Mouse (Mus musculus): ENCODE results near the gene 1700123O20Rik.
A peak's percentile ranks its signal among the peaks of the same experiment; 100 is the strongest.

1700123O20Rik gene

DNA sequence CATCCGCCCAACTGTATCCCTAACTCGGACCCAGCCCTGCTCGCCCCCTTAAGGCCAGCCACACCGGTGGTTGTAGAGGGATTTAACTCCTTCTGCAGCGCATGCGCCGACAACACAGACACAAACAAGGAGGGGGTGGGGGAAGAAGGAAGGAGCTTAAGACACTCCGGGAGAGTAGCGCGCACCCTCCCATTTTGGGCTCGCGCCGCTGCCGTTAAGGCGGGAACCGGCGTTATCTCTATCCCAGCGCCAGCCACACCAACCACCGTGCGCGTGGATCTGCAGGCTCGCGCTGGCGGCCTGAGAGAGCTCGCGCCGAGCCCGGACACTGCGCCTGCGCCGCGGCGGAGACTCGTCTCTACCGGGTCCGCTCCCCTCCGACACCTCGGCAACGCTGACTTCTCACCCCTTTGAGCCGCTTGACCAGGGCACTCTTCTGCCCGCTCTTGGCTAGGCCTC is at the start of gene 1700123O20Rik:
1700123O20Rik (plus strand) TSS at position 154 of the 459 bp plus-strand sequence.
- peak in 1 of 2 experiments; percentile 75 for DNase-seq (ENCODE audit: low spot score in 2 of 2)

DNA sequence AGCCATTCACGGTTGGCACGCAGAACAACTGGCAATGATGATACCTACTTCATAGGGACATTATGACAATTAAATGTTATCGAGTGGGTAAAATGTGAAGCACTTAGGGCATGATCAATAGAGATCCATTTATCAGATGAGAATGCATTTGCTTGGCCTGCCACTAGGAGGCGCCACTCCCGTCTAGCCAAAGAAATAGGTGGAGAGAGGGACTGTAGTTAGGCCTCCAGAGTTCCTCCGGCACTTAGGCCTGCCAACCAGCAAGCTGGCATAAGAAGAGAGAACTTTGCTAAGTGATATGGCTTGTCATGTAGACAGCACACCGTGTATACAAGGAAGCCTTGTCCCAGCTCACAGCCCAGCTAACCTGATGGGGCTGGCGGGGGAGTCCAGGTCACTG is 49.1 kb upstream of the 1700123O20Rik start:
- peak in 1 of 2 experiments; percentile 22 for DNase-seq (ENCODE audit: low spot score in 2 of 2)

DNA sequence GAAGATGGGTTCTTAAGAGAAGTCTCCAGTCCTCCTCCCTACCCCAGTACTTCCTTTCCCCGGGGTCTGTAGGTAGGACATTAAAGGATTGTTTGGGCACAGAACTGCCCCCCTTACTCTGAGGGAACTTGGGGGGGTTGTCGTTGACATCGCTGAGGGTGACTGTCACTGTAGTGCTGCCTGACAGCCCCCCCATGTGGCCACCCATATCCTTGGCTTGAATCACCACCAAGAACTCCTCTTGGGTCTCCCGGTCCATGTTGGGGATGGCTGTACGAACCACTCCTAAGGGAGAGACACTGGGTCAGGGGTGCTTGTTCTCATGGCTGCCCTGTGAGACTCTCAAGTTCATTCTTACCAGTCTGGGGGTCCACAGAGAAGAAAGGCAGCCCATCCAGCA is 47.8 kb upstream of the 1700123O20Rik start:
- DNase-seq (ENCODE audit: low spot score in 2 of 2): no peak

DNA sequence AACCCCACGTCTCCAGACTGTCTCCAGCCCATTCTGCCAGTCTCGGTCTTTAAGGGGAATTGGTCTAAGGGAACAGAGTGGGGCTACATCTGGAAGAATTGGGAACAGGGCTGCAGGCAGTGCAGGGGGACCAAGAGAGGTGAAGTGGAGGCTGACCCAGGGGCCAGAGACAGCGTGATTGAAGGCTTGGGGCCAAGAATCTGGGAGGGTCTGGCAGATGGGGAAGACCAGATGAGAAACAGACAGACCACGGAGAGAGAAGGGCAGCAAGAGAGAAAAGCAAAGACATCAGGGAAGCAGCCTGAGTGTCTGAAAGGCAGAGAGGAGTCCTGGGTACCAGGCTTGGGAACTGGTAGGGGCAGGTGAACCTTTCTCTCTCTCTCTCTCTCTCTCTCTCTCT is 45.9 kb upstream of the 1700123O20Rik start:
- no peak for DNase-seq (ENCODE audit: low spot score in 2 of 2)

DNA sequence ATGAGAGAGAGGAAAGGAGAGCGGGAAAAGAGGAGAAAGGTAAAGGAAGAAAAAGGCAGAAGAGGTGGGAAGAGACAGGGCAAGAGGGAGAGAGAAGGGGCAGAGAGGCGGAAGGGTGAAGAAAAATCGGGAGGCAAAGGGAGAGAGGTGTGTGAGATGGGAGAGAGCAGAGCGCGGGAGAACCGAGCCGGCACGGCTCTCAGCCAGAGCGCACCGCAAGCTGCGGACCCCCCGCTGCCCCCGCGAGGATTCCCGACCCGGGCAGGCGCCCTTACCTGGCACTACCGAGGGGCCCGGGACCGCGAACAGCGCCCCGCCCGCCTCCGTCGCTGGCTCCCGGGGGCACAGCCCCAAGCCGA is 45.1 kb upstream of the 1700123O20Rik start, which contains the start of gene Gm17606:
Gm17606 (plus strand) TSS at position 7 of the 359 bp plus-strand sequence.
- DNase-seq (ENCODE audit: low spot score in 2 of 2): no peak

DNA sequence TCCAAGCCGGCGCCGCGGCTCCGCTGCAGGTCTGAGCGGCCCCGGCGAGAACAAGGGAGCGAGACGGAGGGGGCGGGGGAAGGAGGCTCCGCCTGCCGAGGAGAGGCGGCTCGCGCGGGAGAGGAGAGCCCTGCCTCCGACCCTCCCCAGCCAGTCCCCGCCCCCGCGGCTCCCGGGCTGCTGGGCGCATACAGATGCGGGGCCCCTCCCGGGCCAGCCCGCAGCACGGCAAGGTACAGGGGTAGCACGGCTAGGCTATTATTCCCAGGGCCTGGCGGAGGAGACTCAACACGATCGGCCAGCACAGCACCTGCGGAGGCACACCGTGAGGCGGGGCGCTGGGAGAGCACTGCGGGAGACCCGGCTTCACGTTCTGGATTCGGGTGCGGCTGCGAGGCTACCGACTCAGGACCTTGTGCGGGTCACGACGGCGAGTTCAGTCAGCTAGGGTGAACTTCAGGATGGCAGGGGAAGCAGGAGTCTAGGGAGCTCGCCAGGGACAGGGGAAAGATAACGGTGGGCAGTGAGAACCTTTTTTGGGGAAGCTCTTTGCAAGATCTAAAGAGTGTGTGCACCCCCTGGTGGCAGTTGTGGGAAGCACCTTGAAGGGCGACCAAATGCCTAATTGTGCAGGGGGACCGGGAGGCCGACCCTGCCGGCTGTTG is 44.6 kb upstream of the 1700123O20Rik start, which contains the start of gene Cdh24:
Cdh24 (minus strand) TSS at position 60 of the 665 bp plus-strand sequence.
- DNase-seq (ENCODE audit: low spot score in 2 of 2): peak; percentile 86 to 92

DNA sequence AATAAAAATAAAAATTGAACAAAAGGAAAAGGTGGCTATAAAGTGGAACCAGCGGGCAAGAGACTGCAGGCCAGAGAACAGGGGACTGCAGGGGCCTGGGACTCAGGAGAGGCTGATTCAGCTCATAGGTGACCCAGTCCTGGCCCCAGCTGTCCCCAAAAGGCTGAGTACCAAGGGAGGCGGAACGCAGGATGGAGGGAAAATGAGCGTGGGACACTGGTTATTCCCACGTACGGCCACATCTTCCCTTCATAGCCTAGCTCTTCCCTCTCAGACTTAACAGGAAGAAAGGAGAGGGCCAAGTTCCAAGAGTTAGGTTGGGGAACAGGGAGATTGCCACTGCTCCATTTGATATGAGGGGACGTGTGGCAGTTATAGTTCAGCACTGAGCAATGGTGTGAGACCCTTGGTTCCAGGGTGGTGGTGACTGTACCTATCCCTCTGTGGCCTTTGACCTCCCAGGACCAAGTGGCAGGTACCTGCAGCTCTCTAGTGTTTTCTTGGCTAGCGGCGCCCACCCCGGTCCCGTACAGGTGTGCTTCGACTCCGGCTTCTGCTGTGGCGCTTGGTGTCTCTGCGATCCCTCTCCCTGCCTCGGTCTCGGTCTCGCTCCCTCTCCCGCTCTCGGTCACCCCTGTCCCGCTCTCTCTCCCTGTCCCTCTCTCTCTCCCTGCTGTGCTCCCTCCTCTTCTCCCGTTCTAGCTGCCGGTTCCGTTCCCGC is 43.6 kb upstream of the 1700123O20Rik start:
- DNase-seq (ENCODE audit: low spot score in 2 of 2): no peak

DNA sequence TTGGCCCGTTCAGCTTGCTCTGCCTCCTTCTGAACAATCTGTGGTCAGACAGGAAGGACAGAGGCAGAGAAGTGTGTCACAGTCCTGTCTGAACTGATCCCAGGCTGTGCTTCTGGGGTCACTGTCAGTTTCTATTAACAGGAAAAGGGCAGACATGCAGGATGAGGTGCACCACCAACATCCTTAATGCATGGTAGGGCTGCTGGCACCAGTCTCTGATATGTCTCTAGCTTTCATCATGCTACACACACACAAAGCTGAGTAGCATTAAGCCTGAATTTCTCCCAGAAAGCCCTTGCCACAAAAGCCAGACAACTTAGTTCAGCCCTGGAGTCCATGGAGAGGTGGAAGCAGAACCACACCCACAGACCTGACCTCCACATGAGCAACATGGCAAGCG is 43.0 kb upstream of the 1700123O20Rik start:
- DNase-seq (ENCODE audit: low spot score in 2 of 2): no peak

DNA sequence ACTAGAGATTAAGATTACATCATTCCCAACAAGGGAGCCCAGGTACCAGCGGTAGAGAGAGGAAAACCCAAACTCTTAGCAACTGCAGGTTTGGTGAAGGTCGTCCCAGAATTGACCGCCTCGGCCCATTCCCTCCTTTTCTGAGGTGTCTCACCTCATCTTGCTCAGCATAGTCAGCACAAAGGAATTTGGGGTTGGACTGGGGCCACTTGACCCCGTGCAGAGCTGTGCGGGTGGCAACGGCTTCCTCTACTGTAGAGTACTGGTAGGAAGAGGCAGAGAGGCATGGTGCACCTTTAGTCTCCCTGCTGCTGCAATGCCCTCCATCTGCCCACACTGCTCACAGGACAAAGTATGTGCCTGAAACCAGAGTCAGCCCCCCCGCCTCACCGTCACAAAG is 41.7 kb upstream of the 1700123O20Rik start:
- DNase-seq (ENCODE audit: low spot score in 2 of 2): no peak

DNA sequence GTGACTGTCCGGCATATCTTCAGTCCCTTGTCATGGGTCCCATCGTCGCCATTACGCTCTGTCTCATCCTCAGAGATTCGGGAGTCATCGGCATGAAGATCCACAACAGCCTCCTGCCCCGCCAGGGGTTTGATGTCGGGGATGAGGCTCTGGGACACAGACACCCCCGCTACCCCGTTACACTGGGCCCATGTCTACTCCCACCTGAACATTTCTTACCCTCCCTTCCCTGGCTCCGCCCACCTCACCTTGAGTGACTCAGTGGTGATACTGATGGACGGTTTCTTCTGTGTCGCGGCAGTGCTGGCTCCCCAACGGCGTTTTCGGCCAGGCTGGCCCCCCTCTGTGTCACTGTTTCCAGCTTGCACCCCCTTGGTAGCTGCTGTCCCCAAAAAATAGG is 39.6 kb upstream of the 1700123O20Rik start:
- DNase-seq (ENCODE audit: low spot score in 2 of 2): no peak

DNA sequence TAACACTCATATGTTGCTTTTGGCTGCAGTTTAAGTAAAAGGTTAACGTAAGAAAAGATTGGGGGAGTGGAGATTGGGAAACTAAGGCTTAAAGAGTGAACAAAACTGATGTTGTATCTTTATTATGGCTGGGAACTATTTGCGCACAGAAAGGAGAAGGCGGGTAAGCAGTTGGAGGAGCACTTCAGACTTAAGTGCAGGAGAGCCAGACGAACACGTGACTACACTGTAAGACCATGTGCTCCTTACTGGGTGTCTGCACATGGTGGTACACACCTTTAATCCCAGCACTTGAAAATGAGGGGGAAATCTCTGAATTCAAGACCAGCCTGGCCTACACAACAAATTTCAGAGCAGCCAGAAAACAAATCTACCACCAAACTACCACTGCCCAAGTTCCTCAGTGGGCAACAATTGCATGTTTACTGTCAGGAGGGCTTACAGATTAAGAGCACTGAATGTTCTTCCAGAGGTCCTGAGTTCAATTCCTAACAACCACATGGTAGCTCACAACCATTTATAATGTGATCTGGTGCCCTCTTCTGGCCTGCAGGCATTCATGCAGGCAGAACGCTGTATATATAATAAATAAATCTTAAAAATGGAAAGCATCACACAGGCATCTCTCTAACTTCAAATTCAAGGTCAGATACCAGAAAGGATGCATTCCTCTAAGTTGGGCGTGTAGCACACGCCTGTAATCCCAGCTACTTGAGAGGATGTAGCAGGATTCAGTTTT is 38.9 kb upstream of the 1700123O20Rik start:
- DNase-seq (ENCODE audit: low spot score in 2 of 2): no peak

DNA sequence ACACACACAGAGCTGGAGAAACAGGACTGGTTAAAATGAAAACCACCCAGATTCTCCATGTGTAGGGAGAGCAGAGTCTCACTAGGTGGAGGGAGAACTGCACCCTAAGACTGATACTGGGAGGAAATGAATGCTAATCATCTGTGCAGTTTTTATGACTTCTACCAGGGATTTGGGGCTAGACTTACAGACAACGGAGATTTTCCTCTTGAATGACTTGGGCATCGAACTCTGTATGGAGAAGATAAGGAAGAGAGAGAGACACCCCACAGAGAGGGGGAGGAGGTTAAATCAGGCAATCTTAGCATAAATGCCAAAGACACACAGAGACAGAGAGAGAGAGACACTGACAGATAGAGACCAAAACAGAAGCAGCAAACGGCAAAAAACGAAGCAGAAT is 38.1 kb upstream of the 1700123O20Rik start:
- DNase-seq (ENCODE audit: low spot score in 2 of 2): no peak

DNA sequence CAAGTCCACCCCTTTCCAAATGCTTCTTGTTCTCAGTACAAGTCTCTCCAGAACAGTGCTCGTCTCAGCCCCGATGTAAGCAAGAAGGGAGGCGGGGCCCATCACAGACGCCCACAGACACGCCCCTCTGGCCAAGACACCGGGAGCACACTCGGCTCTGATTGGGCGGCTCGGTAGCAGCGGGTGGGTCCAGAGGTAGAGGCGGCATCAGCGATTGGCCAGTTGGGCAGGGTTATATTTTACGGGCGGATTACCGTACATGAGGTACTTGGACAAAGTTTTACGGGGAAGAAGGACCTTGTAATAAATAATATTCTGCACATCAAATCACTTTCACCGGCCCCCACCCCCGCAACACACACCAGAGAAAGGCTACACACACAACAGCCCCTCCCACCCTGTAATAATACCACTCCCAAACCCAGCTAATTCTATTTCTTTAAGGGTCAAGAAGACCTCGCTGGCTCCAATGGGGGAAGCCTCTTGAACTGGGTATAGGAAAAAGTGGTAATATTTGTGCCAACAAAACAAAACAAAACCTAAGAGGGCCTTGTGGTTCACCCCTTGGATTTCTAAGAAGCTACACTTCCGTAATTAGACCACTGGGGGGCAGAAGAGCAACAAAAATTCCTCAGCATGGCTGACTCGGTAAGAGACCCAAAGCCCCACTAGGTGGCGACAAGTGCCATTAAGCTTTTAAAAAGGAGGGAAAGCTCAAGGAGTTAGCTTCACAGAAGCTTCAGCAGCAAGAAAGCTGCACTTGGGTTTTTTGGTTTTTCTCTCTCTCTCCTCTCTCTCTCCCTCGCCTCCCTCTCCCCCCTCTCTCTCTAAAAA is 35.2 kb upstream of the 1700123O20Rik start:
- DNase-seq (ENCODE audit: low spot score in 2 of 2): peak; percentile 50 to 53

DNA sequence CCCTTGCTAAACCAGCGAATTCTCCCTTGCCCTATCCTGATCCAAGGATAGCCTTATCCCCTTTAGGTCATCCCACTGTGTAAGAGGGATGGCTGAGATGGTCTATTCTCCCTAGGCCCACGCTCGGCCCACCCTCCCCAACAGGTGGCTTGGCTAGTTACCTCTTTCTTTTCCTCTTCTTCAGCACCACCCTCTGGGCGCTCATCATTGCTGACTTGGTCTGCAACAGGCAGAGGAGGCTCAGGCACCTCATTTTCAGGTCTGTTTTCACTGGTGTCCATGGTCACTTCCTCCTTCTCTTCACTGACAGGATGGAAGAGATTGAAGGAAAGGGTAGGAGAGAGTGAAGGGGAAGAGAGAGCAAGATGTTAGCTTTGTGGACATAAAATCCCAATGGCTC is 34.5 kb upstream of the 1700123O20Rik start:
- no peak for DNase-seq (ENCODE audit: low spot score in 2 of 2)

DNA sequence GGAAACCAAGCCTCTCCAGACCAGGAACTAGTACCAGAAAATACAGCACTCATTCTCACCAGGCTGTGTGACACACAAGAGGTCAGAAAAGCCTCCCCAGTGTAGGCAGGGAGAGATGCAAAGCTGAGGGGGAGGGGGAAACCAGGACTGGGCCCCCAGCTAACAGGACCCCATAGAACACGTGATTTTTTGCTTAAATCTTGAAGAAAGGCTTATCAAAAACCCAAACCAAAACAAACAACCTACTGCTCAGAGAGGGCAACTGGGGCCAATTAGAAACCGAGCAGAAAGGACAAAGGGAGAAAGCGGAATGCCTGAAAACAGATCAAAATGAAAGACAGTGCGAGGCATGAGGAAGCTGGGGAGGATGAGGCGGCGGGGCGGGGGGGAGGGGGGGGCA is 33.2 kb upstream of the 1700123O20Rik start:
- DNase-seq (ENCODE audit: low spot score in 2 of 2): no peak

DNA sequence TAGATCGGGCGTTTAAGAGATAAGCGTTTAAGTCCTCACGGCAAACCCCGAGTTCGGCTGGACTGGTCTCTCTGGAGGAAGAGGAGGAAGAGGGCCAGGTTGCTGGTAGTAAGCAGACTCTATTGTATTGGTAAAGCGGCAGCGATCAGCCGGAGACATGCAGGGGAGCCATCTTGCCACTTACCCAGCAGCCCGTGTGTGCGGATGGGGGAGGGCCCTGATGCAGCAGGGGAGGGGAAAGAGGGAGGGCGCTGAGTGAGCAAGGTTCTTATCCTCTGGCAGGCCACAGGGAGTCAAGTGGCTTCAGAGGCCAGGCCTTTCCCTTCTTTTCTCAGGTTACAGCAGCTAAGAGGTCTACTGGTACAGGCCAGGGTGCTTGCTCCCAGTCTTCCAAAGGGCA is 32.5 kb upstream of the 1700123O20Rik start:
- DNase-seq (ENCODE audit: low spot score in 2 of 2): peak; percentile 69 to 81

DNA sequence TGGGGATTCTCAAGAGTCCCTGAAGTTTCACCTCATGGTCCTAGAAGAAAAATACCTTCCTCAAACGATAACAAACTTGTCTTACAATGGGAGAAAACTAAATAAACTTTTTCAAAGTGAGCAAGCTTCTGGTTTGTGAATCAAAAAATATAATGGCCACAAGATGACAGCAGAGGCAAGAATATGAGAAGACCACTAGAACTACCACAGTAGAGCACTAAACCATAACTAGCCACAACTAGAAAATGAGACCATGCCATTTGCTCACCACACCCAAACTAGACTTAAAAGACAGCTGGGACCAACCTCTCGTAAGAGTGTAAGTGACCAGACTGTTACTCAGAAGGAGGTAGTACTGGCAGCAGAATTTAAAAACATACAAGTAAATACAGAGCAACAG is 26.0 kb upstream of the 1700123O20Rik start:
- no peak for DNase-seq (ENCODE audit: low spot score in 2 of 2)

DNA sequence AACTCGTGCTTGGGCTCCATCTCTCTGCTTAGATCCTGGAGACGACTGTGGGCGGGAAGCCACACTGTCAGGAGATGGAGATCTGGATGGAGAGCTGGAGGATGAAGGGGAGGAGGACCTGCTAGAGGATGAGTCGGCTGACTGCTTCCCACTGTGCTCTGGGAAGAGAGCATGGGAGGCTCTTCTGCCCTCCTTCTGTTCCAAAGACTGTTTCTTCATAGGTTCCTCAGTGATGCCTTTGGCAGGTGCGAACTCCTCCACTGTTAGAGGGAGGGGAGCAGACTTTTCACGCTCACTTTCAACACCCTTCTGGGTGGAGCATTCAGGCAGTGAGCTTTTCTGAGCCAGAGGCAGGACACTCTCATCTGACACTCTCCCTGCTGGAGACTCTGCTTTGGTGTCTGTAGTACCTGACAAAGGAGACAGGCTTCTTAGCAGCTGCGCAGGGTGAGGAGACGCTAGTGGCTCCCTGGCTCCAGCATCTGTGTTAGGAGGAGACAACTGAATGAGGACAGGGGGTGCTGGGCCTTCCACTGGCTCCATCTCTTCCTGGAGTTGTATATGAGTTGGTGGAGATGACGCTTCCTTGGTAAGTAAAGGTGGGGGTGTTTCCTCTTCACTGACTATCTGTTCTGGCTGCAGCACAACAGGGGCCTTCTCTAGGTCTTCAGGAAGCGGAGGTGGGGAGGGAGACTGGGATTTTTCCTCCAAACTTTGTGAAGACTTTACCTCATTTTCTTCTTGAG is 21.4 kb upstream of the 1700123O20Rik start:
- DNase-seq (ENCODE audit: low spot score in 2 of 2): no peak

DNA sequence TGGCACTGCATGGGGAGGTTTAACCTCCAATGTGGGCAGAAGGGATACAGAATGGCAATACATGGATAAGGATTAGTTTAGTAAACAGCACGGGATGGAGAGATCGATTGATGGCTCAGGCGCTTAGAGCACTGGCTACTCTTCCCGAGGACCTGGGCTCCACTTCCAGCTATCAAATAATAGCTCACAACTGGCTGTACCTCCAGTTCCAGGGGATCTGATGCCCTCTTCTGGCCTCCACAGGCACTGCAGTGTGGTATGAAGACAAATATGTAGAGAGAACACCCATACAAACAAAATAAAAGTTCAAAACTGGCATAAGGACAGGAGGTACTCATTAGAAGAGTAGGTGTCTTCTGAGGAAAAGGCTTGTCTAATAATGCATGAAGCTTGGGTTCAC is 16.6 kb upstream of the 1700123O20Rik start:
- DNase-seq (ENCODE audit: low spot score in 2 of 2): no peak

DNA sequence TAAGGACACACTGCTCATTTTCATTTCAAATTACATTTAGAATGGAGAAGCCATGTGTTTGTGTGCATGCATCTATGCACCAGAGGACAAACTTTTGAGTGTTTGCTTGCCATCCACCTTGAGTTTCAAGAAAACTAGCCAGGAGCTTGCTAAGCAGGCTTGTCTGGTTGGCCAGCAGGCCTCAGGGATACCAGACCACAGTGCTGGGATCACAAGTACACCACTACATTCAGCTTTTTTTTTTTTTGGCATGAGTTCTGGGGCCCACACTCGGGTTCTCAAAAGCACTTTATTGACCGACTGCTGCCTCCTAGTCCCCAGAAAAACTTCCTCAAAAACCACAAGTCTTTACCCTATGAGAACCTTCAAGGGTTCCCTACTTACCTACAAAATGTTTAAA is 11.7 kb upstream of the 1700123O20Rik start:
- DNase-seq (ENCODE audit: low spot score in 2 of 2): peak in 1 of 2 experiments; percentile 51

DNA sequence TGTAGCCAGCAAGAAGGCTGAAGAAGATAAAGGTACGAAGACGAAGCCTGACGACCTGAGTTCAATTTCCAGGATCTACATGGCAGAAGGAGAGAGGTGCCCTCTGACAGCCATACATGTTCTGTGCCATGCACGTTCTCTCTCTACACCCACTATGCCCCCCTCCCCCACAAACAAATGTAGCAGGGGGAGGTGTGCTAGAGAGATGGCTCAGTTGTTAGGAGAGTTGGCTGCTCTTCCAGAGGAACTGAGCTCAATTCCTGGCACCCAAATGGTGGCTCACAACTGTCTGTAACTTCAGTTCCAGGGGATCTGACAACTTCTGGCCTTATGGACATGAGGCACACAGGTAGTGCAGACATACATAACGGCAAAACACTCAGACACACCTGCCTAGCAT is 9.7 kb upstream of the 1700123O20Rik start:
- DNase-seq (ENCODE audit: low spot score in 2 of 2): no peak

Measured in urinary bladder, adult 18-20 months (tissue).